Mouse (Mus musculus) liver, adult 2 months (tissue): ENCODE results near the gene Kcnip4.
A peak's percentile ranks its signal among the peaks of the same experiment; 100 is the strongest.

Source experiments
- CTCF ChIP-seq: fragments of 200-500 bp; IDR thresholded peaks from 2 replicates; pipeline ENCODE4 v1.5.1; 2011; ENCODE audit warnings: low read depth, low read length, control low read depth
- POLR2A ChIP-seq: fragments of 200-500 bp; IDR thresholded peaks from 2 replicates; pipeline ENCODE4 v1.6.1; 2011; ENCODE audit warnings: low read length, control low read depth; ENCODE audit not compliant: insufficient read depth; ENCODE audit errors: extremely low read depth

- peak; percentile 65 for TF ChIP-seq CTCF
- TF ChIP-seq POLR2A, result no peak
Measured at GRCm38 (mm10) chr5:49090122-49090680, 434.5 kb downstream of the Kcnip4 start.
